Mouse (Mus musculus) neural tube, embryonic 11.5 days (tissue): ENCODE results near the gene Adcy3. TPM values are rescaled to one million over a fixed set of nuclear protein-coding genes. Genes with fewer than 3 reads are reported as not detected.
"Not testable (repeated sequence)": the region's sequence is repeated elsewhere in the genome, so short reads cannot be mapped to it uniquely, and the experiment has no call there.

Experiments
- ATAC-seq: fragments of 200-750 bp; cut with Nextera tagmentation; 2 replicates; pipeline ENCODE4 v1.8.0; 2017; ENCODE audit warnings: moderate number of reproducible peaks, mild to moderate bottlenecking, moderate TSS enrichment, moderate library complexity; ENCODE audit not compliant: insufficient read depth, low FRiP score, low TSS enrichment
- DNase-seq: peaks from one replicate; pipeline ENCODE4 v3.0.0-alpha.2; 2015; ENCODE audit warnings: low spot score
- H3K27ac ChIP-seq: fragments of 300-500 bp; sonication (generic); 2 replicates; pipeline ENCODE4 v1.5.1; 2014; ENCODE audit warnings: low read depth, mild to moderate bottlenecking, low read length
- H3K27me3 ChIP-seq: fragments of 300-500 bp; sonication (generic); 2 replicates; pipeline ENCODE4 v1.6.1; 2014; ENCODE audit warnings: mild to moderate bottlenecking, low read length, mixed read lengths; ENCODE audit not compliant: control insufficient read depth, insufficient read depth
- H3K36me3 ChIP-seq: fragments of 300-500 bp; sonication (generic); 2 replicates; pipeline ENCODE4 v1.6.1; 2014; ENCODE audit warnings: mild to moderate bottlenecking, low read length, moderate library complexity, mixed read lengths; ENCODE audit not compliant: control insufficient read depth, insufficient read depth
- H3K4me1 ChIP-seq: fragments of 300-500 bp; sonication (generic); 2 replicates; pipeline ENCODE4 v1.6.1; 2014; ENCODE audit warnings: low read length, mixed read lengths; ENCODE audit not compliant: control insufficient read depth, insufficient read depth
- H3K4me2 ChIP-seq: fragments of 300-500 bp; sonication (generic); 2 replicates; pipeline ENCODE4 v1.6.1; 2014; ENCODE audit warnings: low read depth, mild to moderate bottlenecking, moderate library complexity
- H3K4me3 ChIP-seq: fragments of 300-500 bp; sonication (generic); 2 replicates; pipeline ENCODE4 v1.5.1; 2014; ENCODE audit warnings: low read depth, low read length
- H3K9ac ChIP-seq: fragments of 300-500 bp; sonication (generic); 2 replicates; pipeline ENCODE4 v1.6.1; 2014; ENCODE audit warnings: mild to moderate bottlenecking, low read length
- H3K9me3 ChIP-seq: fragments of 300-500 bp; sonication (generic); 2 replicates; pipeline ENCODE4 v1.6.1; 2016; ENCODE audit warnings: low read length; ENCODE audit not compliant: control insufficient read depth
- whole genome bisulfite sequencing: fragments of 180-500 bp; shearing (Covaris S2); extraction: QIAGEN DNeasy Blood & Tissue Kit; methylation state at CpG from one replicate; pipeline ENCODE4 v1.1.7; 2014; 5-methylcytosine and 5-hydroxymethylcytosine counted together
- polyA plus RNA-seq: library from polyadenylated mRNA; unstranded; fragments of >200 nt; fragmentation: Nextera tagmentation; extraction: Ambion mirVana; gene quantifications from 2 replicates; pipeline ENCODE4 v1.2.1, GENCODE M21; 2014

Gene Adcy3
- polyA plus RNA-seq, 1 experiment from 2014 or later: 5.8 TPM

GRCm38 (mm10) chr12:4240281-4240680 is 107.4 kb downstream of the Adcy3 start:
- H3K4me3 ChIP-seq, H3K4me2 ChIP-seq, H3K4me1 ChIP-seq, H3K36me3 ChIP-seq, ATAC-seq, H3K27me3 ChIP-seq, H3K27ac ChIP-seq, H3K9me3 ChIP-seq, DNase-seq, H3K9ac ChIP-seq: not testable (repeated sequence)
- WGBS: 82% methylated on average over 8 of the region's 8 CpGs

DNA sequence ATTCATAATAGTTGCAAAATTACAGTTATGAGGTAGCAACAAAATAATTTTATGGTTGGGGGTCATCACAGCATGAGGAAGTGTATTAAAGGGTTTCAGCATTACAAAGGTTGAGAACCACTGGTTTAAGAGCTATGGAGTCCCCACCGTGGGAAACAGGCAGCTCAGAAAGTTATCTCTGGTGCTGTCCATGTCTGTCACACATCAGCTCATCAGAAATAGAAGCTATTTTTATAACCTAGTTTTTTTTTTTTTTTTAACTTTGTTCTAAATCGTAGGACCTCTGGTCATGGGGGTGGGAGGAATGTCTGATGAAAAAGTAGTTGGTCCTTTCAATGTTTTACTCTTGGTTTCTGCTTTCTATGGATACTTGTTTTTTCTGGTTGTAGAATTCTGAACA is 110.9 kb downstream of the Adcy3 start:
- Histone ChIP-seq H3K9ac (no peak overlapping the region), H3K4me1 (no peaks in the 10 kb centered on the region), H3K4me3 (no peak overlapping the region), H3K27ac (no peak overlapping the region), H3K36me3 (no peaks in the 10 kb centered on the region), H3K4me2 (no peak overlapping the region), H3K9me3 (no peaks in the 10 kb centered on the region), H3K27me3 (no peaks in the 10 kb centered on the region)
- DNase-seq: no peak
- no peak for ATAC-seq
- WGBS: 82% methylated on average over 2 of the region's 2 CpGs

DNA sequence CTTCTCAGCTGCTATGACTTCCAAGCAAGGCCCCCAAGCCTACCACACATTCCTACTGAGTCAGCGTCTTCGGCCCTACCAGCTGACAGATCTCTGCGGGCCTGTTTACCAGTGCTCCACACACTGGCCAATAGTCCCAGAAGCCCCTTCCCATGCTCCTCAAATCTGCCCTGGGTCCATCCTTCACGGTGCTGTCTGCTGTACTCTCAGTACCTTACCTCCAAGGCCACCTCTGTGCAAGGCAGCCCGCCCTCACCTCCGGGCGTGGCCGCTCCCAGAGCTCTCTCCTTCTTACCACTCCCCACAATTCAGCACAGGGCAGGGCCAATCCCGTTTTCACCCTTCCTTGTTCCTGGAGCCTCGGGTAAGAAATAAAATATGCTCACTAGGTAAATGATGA is 112.8 kb downstream of the Adcy3 start:
- DNase-seq (no peak), ATAC-seq (no peak)
- Histone ChIP-seq H3K9ac (no peak overlapping the region), H3K4me1 (no peaks in the 10 kb centered on the region), H3K9me3 (no peaks in the 10 kb centered on the region), H3K27me3 (no peaks in the 10 kb centered on the region), H3K36me3 (no peaks in the 10 kb centered on the region; the same call in 1 of the 2 replicates), H3K4me2 (no peak overlapping the region), H3K27ac (no peak overlapping the region), H3K4me3 (no peak overlapping the region)
- 80% methylated on average over 10 of the region's 10 CpGs for WGBS

DNA sequence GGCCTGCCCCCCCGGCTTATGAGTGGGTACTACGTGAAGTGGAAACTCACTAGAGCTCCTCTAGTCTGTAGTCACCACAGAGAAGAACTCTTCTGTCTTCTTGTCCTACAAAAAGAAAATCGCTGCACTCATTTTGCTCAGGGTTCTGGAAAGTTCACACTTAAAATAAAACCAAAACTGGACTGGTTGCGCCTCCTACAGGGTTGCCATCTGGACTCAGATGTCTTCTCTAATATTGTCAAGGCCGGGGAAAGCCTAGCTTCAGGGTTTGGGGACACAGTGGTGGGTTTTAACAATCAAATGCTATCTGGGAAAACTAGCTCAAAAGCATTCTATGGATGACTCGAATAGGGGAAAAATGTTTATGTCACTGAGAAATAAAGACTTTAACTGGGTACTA is 116.9 kb downstream of the Adcy3 start:
- Histone ChIP-seq H3K4me2 (no peak overlapping the region), H3K27me3 (no peaks in the 10 kb centered on the region), H3K36me3 (no peaks in the 10 kb centered on the region; the same call in 1 of the 2 replicates), H3K9ac (no peak overlapping the region), H3K4me3 (no peak overlapping the region), H3K9me3 (no peaks in the 10 kb centered on the region), H3K4me1 (no peaks in the 10 kb centered on the region), H3K27ac (no peak overlapping the region)
- DNase-seq (no peak), ATAC-seq (no peak)
- WGBS: 89% methylated on average over 6 of the region's 6 CpGs

DNA sequence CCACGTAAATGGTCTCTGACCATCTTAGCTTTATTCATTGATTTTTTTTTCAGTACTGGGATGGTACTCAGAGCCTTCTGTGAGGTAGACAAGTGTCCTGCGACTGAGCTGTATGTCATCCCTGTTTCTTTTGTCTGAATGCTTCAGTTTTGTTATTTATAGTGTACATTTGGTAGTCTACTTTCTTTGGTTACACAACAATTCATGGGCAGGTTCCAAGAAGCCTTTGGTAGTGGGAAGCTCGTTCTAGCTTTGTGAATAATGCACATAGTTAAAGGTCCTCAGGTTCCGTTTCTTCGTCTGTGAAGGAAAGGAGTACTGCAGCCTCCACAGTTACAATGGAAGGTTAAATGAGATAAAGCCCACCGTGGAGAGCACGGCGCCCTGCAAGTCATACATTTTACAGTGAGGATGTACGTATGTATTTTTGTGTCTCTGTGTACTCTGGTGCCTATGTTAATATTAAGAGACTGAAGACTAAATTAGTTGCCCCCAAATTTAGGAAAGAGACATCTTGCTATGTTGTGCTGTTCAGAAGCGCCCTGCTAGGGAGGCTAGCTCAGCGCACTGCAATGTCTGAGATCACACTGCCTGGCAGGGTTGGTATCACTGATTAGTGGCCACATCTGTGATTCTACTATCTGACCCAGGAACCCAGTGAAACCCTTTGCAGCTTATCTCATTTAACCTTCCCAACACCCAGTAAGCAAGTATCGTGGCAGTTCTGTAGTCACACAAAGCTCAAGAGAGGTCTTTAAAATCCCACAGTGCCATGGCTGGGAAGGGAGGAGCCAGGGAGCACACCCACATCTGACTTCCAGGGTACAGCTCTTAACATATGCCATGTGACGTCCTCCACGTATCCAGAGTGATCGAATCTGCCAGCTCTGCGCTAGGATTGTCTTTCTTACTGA is 120.1 kb downstream of the Adcy3 start:
- no peak for DNase-seq
- Histone ChIP-seq H3K9ac (no peak overlapping the region), H3K4me3 (no peak overlapping the region), H3K36me3 (no peaks in the 10 kb centered on the region; the same call in 1 of the 2 replicates), H3K27me3 (no peaks in the 10 kb centered on the region), H3K4me2 (no peak overlapping the region), H3K4me1 (no peaks in the 10 kb centered on the region), H3K9me3 (no peaks in the 10 kb centered on the region), H3K27ac (no peak overlapping the region)
- ATAC-seq: no peak
- 92% methylated on average over 16 of the region's 16 CpGs for WGBS

Other genes with a start within 250 kb of the Adcy3 start
- gene Pomc, start 178.2 kb upstream of the Adcy3 start, polyA plus RNA-seq: 3.8 and 4.4 TPM in 2 replicates
- gene Efr3b, start 94.2 kb upstream of the Adcy3 start, polyA plus RNA-seq: 14.1 and 17.5 TPM in 2 replicates
- 11.0 and 11.6 TPM in 2 replicates for gene Dnajc27, start 50.5 kb upstream of the Adcy3 start, polyA plus RNA-seq
- 5.9 and 6.5 TPM in 2 replicates for gene Ptrhd1, start 100.9 kb downstream of the Adcy3 start, polyA plus RNA-seq
- 16.3 and 16.6 TPM in 2 replicates for gene Cenpo, start 101.2 kb downstream of the Adcy3 start, polyA plus RNA-seq